Mouse (Mus musculus): ENCODE data around the gene St8sia6. TPM values are rescaled to one million over a fixed set of nuclear protein-coding genes. Genes with fewer than 3 reads are reported as not detected.

Gene St8sia6
- polyA plus RNA-seq (2014; fragmentation: Illumina TruSeq; extraction: RNeasy Lipid Tissue Mini Kit (QIAGEN cat#74804); ENCODE audit: low read depth, low replicate concordance) = 0.19 TPM

DNA sequence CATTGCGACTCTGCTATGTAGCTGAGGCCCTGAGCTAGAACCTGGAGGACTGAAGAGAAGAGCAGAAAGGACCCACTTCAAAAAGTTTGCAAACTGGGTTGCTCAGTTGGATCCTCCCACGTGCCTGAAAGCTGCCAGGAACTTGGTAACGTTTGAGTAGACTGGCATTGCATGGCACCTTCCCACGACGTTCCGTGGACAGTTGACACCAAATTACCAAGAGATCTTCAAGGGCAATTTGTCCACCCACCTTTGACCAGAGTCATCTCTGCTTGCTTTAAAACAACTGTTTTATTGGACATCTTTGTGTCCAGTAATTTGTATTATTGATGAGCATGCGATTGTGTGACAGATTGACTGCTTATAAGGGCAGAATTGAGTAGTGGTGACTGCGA lies at the start of gene St8sia6:
TSS of gene St8sia6 (minus strand) at position 96 of the 395 bp plus-strand sequence.

Other genes starting within 250 kb of the St8sia6 start
- 9.0 TPM for gene Trdmt1, start 249.4 kb downstream of the St8sia6 start, polyA plus RNA-seq (2014; fragmentation: Illumina TruSeq; extraction: RNeasy Lipid Tissue Mini Kit (QIAGEN cat#74804); ENCODE audit: low read depth, low replicate concordance)
- 11.8 TPM for gene Vim, start 220.1 kb downstream of the St8sia6 start, polyA plus RNA-seq (2014; fragmentation: Illumina TruSeq; extraction: RNeasy Lipid Tissue Mini Kit (QIAGEN cat#74804); ENCODE audit: low read depth, low replicate concordance)